22 mouse cellular contexts compared by ENCODE assay signal in the genomic region with DNA sequence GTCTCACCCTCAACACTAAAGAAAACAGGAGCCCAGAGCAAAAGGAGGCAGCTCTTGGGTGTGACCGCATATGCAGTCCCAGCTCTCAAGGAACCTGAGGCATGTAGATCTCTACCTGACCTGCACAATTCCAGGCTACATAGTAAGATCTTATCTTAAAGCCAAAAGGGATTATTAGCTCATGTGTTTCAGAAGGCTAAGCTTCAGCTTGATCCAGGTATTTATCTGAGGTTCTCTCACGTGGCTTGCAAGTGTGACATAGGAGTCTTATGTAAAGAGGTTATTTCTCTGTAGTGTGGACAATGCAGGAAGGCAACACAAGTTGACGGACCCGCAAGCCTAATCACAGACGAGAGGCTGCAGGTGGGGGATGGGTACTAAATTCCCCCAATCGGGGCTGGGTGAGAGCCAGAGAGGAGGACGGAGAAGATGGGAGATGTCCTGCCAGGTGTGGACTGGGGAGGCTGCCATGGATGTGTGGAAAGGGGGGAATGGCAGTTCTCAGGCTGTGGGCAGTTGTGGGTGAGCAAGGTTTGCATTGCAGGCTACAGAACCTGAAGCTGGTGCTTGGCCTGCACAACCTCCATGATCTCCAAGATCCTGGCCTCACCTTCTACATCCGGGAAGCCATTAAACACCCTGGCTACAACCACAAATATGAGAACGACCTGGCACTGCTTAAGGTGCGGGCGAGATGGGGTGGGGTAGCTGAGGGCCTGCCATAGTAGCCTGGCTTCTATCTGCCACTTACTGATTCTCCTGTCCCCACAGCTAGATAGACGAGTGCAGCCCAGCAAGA. TPM values are rescaled to one million over a fixed set of nuclear protein-coding genes. Genes with fewer than 3 reads are reported as not detected.
DNase-seq lines count a peak whose midpoint lies in the region; ATAC-seq lines count a peak whose summit lies in the region.
"Had no signal": no experiment of that assay in that cellular context is flagged by ENCODE, and none has a peak within 500 bp of the region (broad histone marks: within the 10 kb centered on the region; RNA-seq: fewer than 3 reads in every experiment).

No protein-coding gene starts in this region.

- no peaks in the 10 kb centered on the region for H3K27me3 ChIP-seq in heart, embryonic 15.5 days
- H3K27me3 ChIP-seq in heart, embryonic 12.5 days (replicated peaks), result no peaks in the 10 kb centered on the region
- H3K27me3 ChIP-seq in embryonic facial prominence, embryonic 14.5 days (replicated peaks; ENCODE audit: control insufficient read depth, insufficient read depth, low read length), result no peaks in the 10 kb centered on the region
- no peaks in the 10 kb centered on the region for H3K27me3 ChIP-seq in limb, embryonic 10.5 days (ENCODE audit: low read depth, poor library complexity, severe bottlenecking)
- H3K27me3 ChIP-seq: embryonic facial prominence, embryonic 15.5 days; hindbrain, embryonic 12.5 days; liver, embryonic 13.5 days; midbrain, embryonic 15.5 days had no signal

- H3K4me1 ChIP-seq in heart, embryonic 15.5 days (replicated peaks), result peaks cover 35% of the 10 kb centered on the region
- peaks cover 21% of the 10 kb centered on the region for H3K4me1 ChIP-seq in heart, embryonic 12.5 days (replicated peaks)
- H3K4me1 ChIP-seq in embryonic facial prominence, embryonic 14.5 days (ENCODE audit: control insufficient read depth, insufficient read depth, low read length), result peaks cover 9% of the 10 kb centered on the region; the same call in 1 of the 2 replicates
- H3K4me1 ChIP-seq in limb, embryonic 10.5 days, result peaks cover 15% of the 10 kb centered on the region
- H3K4me1 ChIP-seq: midbrain, embryonic 15.5 days had no signal

- no peaks in the 10 kb centered on the region for H3K9me3 ChIP-seq in heart, embryonic 15.5 days (replicated peaks)
- peaks cover 4% of the 10 kb centered on the region for H3K9me3 ChIP-seq in heart, embryonic 12.5 days (replicated peaks)
- H3K9me3 ChIP-seq in embryonic facial prominence, embryonic 14.5 days (ENCODE audit: control insufficient read depth, low read length), result no peaks in the 10 kb centered on the region
- H3K9me3 ChIP-seq in limb, embryonic 10.5 days (replicated peaks), result no peaks in the 10 kb centered on the region
- H3K9me3 ChIP-seq: embryonic facial prominence, embryonic 15.5 days; heart, embryonic 10.5 days; midbrain, embryonic 15.5 days had no signal

- ATAC-seq in heart, embryonic 15.5 days (replicated peaks; ENCODE audit: insufficient number of reproducible peaks, insufficient read depth, low FRiP score, low read depth), result no peak
- ATAC-seq in heart, embryonic 12.5 days (ENCODE audit: insufficient number of reproducible peaks, low FRiP score), result no peak
- ATAC-seq in embryonic facial prominence, embryonic 14.5 days (ENCODE audit: low read depth), result no peak
- ATAC-seq: forebrain, postnatal 0 days; midbrain, embryonic 15.5 days had no signal

- no peak overlapping the region for H3K4me3 ChIP-seq in heart, embryonic 15.5 days
- no peak overlapping the region for H3K4me3 ChIP-seq in heart, embryonic 12.5 days
- H3K4me3 ChIP-seq in embryonic facial prominence, embryonic 14.5 days (ENCODE audit: low read depth, low read length), result no peak overlapping the region
- H3K4me3 ChIP-seq in limb, embryonic 10.5 days, result no peak overlapping the region
- H3K4me3 ChIP-seq: embryonic facial prominence, embryonic 15.5 days; heart, embryonic 10.5 days; hindbrain, embryonic 12.5 days; liver, embryonic 13.5 days; midbrain, embryonic 15.5 days; myocyte had no signal

- 66% methylated on average over 12 of the region's 12 CpGs for WGBS in heart, embryonic 15.5 days
- 69% methylated on average over 12 of the region's 12 CpGs for WGBS in heart, embryonic 12.5 days
- WGBS in embryonic facial prominence, embryonic 14.5 days, result 70% methylated on average over 12 of the region's 12 CpGs
- WGBS in limb, embryonic 10.5 days, result 79% methylated on average over 12 of the region's 12 CpGs

- H3K9ac ChIP-seq in heart, embryonic 15.5 days, result no peak overlapping the region
- no peak overlapping the region for H3K9ac ChIP-seq in heart, embryonic 12.5 days
- H3K9ac ChIP-seq in embryonic facial prominence, embryonic 14.5 days (ENCODE audit: low read depth, low read length), result 0 out of 2 replicates have a peak overlapping the region, but pooled peaks have one; percentile 19
- H3K9ac ChIP-seq: embryonic facial prominence, embryonic 15.5 days; forebrain, postnatal 0 days; hindbrain, embryonic 12.5 days; liver, embryonic 13.5 days; midbrain, embryonic 15.5 days had no signal

- peak overlapping the region; percentile 84; the same call in 1 of the 2 replicates for H3K27ac ChIP-seq in heart, embryonic 15.5 days
- H3K27ac ChIP-seq in heart, embryonic 12.5 days (ENCODE audit: poor library complexity, severe bottlenecking), result no peak overlapping the region
- no peak overlapping the region for H3K27ac ChIP-seq in embryonic facial prominence, embryonic 14.5 days (replicated peaks; ENCODE audit: low read depth, low read length)
- H3K27ac ChIP-seq in limb, embryonic 10.5 days, result peak overlapping the region; percentile 25; the same call in 1 of the 2 replicates
- H3K27ac ChIP-seq: embryonic facial prominence, embryonic 15.5 days; hindbrain, embryonic 12.5 days; liver, embryonic 13.5 days; midbrain, embryonic 15.5 days had no signal

- peaks cover 5% of the 10 kb centered on the region; the same call in 1 of the 2 replicates for H3K36me3 ChIP-seq in heart, embryonic 15.5 days
- peaks cover 9% of the 10 kb centered on the region for H3K36me3 ChIP-seq in heart, embryonic 12.5 days
- H3K36me3 ChIP-seq in embryonic facial prominence, embryonic 14.5 days (ENCODE audit: control insufficient read depth, insufficient read depth, low read length), result peaks cover 6% of the 10 kb centered on the region
- peaks cover 15% of the 10 kb centered on the region for H3K36me3 ChIP-seq in limb, embryonic 10.5 days

- DNase-seq in cerebellum, postnatal 14 days, result peak; percentile 41 to 67
- no peak for DNase-seq in cerebellum, adult 8-10 months
- no peak for DNase-seq in embryonic facial prominence, embryonic 14.5 days (ENCODE audit: low spot score)
- DNase-seq in limb, embryonic 10.5 days (ENCODE audit: low spot score), result no peak
- DNase-seq in embryo, embryonic 10.5 days (ENCODE audit: low spot score), result no peak
- DNase-seq: forebrain, postnatal 0 days; gastrocnemius, postnatal 14 days; kidney, adult 8-10 months; kidney, postnatal 25 days; left cerebral cortex, postnatal 4 days; liver, embryonic 13.5 days; lung, embryonic 14.5 days; lung, postnatal 36 days; right cerebral cortex, adult 18-20 months; thymus, postnatal 25 days had no signal

- no peak overlapping the region for H3K4me2 ChIP-seq in heart, embryonic 15.5 days
- no peak overlapping the region for H3K4me2 ChIP-seq in heart, embryonic 12.5 days
- H3K4me2 ChIP-seq in embryonic facial prominence, embryonic 14.5 days (ENCODE audit: low read depth, low read length), result no peak overlapping the region
- H3K4me2 ChIP-seq: embryonic facial prominence, embryonic 15.5 days; hindbrain, embryonic 12.5 days; liver, embryonic 13.5 days; lung, embryonic 14.5 days; midbrain, embryonic 15.5 days had no signal

RNA-seq across cellular contexts. Expression of a gene that starts 5.0 kb away (rescaled TPM):
- polyA plus RNA-seq in heart, embryonic 15.5 days (2015; fragmentation: Nextera tagmentation; extraction: Ambion mirVana), result 1.1 TPM in 2 replicates
- 0.78 and 0.83 TPM in 2 replicates for polyA plus RNA-seq in heart, embryonic 12.5 days (2016; fragmentation: Nextera tagmentation; extraction: Ambion mirVana)
- polyA plus RNA-seq in embryonic facial prominence, embryonic 14.5 days (2014; fragmentation: Nextera tagmentation; extraction: Ambion mirVana), result 0.31 and 0.51 TPM in 2 replicates
- polyA plus RNA-seq in limb, embryonic 10.5 days (2016; fragmentation: Nextera tagmentation; extraction: Ambion mirVana), result 0.76 and 0.94 TPM in 2 replicates

RNA-seq across cellular contexts. Expression of a gene that starts 10.5 kb away (rescaled TPM):
- 998 and 1,017 TPM in 2 replicates for polyA plus RNA-seq in heart, embryonic 15.5 days (2015; fragmentation: Nextera tagmentation; extraction: Ambion mirVana)
- polyA plus RNA-seq in heart, embryonic 12.5 days (2016; fragmentation: Nextera tagmentation; extraction: Ambion mirVana), result 1,289 and 1,310 TPM in 2 replicates
- polyA plus RNA-seq in embryonic facial prominence, embryonic 14.5 days (2014; fragmentation: Nextera tagmentation; extraction: Ambion mirVana), result 846 and 847 TPM in 2 replicates
- 642 and 664 TPM in 2 replicates for polyA plus RNA-seq in limb, embryonic 10.5 days (2016; fragmentation: Nextera tagmentation; extraction: Ambion mirVana)

RNA-seq across cellular contexts. Expression of a gene that starts 11.8 kb away (rescaled TPM):
- polyA plus RNA-seq in heart, embryonic 15.5 days (2015; fragmentation: Nextera tagmentation; extraction: Ambion mirVana), result 86.7 and 98.4 TPM in 2 replicates
- polyA plus RNA-seq in heart, embryonic 12.5 days (2016; fragmentation: Nextera tagmentation; extraction: Ambion mirVana), result 151 and 152 TPM in 2 replicates
- 106 TPM in 2 replicates for polyA plus RNA-seq in embryonic facial prominence, embryonic 14.5 days (2014; fragmentation: Nextera tagmentation; extraction: Ambion mirVana)
- 209 and 259 TPM in 2 replicates for polyA plus RNA-seq in limb, embryonic 10.5 days (2016; fragmentation: Nextera tagmentation; extraction: Ambion mirVana)

RNA-seq across cellular contexts. Expression of a gene that starts 22.7 kb away (rescaled TPM):
- 0.08 and 0.09 TPM in 2 replicates for polyA plus RNA-seq in heart, embryonic 15.5 days (2015; fragmentation: Nextera tagmentation; extraction: Ambion mirVana)
- not detected in 2 replicates for polyA plus RNA-seq in heart, embryonic 12.5 days (2016; fragmentation: Nextera tagmentation; extraction: Ambion mirVana)
- 0.15 and 0.20 TPM in 2 replicates for polyA plus RNA-seq in embryonic facial prominence, embryonic 14.5 days (2014; fragmentation: Nextera tagmentation; extraction: Ambion mirVana)
- 0.04 TPM in 1 of 2 replicates, not detected in the other for polyA plus RNA-seq in limb, embryonic 10.5 days (2016; fragmentation: Nextera tagmentation; extraction: Ambion mirVana)
- polyA plus RNA-seq: heart, embryonic 10.5 days; liver, embryonic 13.5 days; lung, embryonic 14.5 days had no signal

RNA-seq across cellular contexts. Expression of a gene that starts 24.6 kb away (rescaled TPM):
- polyA plus RNA-seq in heart, embryonic 15.5 days (2015; fragmentation: Nextera tagmentation; extraction: Ambion mirVana), result 39.5 and 46.8 TPM in 2 replicates
- 41.9 and 46.0 TPM in 2 replicates for polyA plus RNA-seq in heart, embryonic 12.5 days (2016; fragmentation: Nextera tagmentation; extraction: Ambion mirVana)
- polyA plus RNA-seq in embryonic facial prominence, embryonic 14.5 days (2014; fragmentation: Nextera tagmentation; extraction: Ambion mirVana), result 58.7 and 65.3 TPM in 2 replicates
- polyA plus RNA-seq in limb, embryonic 10.5 days (2016; fragmentation: Nextera tagmentation; extraction: Ambion mirVana), result 68.0 and 73.0 TPM in 2 replicates

Comparison
In these comparisons a context has a peak if more than half of its experiments do, and no peak if none do; other contexts are left out.
1. DNase-seq: peak in cerebellum, postnatal 14 days (2 of 2); none in cerebellum, adult 8-10 months (single experiment), embryonic facial prominence, embryonic 14.5 days (single experiment), limb, embryonic 10.5 days (single experiment) and embryo, embryonic 10.5 days (single experiment).
2. H3K27ac ChIP-seq: peak in heart, embryonic 15.5 days (single experiment) and limb, embryonic 10.5 days (single experiment); none in heart, embryonic 12.5 days (single experiment) and embryonic facial prominence, embryonic 14.5 days (single experiment).